Mouse (Mus musculus): ENCODE results near the gene Gramd1c.

Gramd1c gene

DNA sequence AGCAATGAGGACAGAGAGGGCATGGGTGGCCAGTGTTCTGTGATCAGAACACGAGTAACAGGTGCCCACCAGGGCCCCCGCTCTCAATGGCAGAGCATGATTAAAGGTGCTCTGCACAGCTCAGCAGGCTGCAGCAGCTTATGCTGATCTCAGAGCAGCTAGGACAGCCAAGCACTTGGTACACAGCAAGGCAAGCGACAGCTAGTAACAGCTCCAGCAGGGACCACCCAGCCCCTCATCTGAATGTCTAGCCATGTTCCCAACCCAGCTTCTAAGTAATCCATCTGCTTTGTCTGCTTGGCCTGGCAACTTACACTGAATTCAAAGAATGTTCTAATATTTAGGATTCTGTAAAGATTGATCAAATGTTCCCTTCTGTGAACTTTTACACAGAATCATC lies 99.4 kb downstream of the Gramd1c start:
- DNase-seq (ENCODE audit: low read depth, low spot score): no peak

DNA sequence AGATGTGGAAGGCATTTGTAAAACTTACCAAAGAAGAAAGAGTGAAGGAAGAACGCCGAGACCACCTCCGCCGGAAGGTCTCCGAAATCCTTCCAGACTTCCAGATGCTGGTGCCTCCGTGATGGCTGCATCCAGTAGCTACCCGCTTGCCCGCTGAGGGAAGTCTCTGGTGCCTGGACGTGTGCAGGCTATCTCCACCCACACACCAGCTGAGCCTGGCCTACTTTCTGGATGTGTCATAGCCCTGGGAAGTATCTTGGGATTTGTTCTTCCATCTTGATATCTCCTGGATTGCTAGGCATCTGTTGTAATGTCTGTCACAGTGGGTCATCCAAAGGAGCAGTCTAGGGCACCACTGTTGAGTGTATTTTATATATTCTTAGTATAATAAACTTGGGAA lies 99.9 kb downstream of the Gramd1c start:
- no peak for DNase-seq (ENCODE audit: low read depth, low spot score)

DNA sequence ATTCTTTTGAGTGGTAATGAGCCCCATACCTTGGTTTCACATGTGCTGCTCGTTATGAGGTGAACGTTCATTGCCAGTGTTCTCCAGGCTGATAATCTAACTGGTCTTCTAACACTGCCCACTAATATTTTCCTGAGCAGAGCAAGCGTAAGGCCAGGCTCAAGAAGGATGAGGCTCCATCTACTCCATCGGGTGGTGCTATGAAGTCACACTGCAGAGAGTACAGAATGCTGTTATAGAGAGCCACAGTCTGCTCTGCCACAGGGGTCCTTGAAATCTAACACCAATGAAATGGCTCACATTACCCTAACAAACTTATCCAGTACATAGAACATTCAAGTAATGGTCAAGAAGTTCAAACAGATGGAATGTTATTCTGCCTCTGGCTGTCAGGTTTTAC lies 105.1 kb downstream of the Gramd1c start:
- no peak for DNase-seq (ENCODE audit: low read depth, low spot score)

DNA sequence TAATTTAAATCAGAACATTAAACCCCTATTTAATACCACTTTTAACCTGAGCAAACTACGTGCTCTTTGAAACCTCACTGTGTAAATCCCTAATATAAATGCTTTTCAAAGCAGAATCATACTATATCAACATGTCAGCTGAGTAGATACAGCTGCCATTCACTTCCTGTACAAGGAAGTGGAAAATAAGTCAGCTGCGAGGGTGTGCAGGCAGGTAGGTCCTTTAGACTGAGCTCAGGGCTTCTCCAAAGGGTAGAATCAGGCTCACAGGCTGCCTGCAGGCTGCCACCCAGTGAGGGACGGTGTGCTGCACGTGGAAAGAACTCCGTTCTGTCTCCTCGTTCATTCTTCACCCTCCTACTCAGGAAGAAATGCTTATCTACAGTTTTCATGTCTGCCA lies 108.2 kb downstream of the Gramd1c start:
- DNase-seq (ENCODE audit: low read depth, low spot score): peak; percentile 29

DNA sequence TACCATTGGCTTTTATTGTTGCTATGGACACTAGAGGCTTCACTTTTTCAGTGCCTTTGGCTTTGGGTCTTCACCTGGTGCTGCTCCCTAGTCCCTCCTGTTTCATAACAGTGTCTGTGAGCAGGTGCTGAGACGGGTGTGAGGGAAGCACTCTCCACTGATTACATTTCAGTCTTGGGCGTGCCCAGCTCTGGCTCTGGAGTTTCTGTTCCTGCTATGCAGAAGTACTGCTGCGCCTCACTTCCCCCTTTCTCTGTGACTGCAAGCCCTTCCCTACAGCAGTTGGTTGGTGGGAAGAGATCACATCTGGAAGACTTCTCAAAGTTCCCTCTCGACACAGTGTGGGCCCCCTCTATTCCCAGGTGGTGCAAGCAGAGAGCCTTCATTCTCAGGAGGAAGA lies 111.6 kb downstream of the Gramd1c start:
- DNase-seq (ENCODE audit: low read depth, low spot score): no peak

DNA sequence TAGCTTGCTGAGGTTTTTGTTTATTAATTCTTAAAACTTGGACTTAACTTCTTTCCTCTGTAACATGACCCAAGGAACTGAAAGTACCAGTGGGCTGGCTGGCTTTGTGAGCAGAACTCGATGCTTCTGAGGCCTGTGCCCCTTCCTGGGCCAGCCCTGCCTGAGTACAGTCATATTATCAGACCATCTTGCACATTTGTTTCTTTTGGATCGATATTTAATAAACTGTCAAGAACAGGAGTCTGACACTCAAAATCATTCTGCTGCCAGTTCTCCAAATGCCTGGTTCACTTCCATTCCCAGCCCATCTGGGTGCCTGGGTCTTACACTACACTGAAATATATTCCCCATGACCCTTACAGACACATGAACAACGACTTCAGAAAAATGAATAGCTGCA lies 117.3 kb downstream of the Gramd1c start:
- DNase-seq (ENCODE audit: low read depth, low spot score): no peak

DNA sequence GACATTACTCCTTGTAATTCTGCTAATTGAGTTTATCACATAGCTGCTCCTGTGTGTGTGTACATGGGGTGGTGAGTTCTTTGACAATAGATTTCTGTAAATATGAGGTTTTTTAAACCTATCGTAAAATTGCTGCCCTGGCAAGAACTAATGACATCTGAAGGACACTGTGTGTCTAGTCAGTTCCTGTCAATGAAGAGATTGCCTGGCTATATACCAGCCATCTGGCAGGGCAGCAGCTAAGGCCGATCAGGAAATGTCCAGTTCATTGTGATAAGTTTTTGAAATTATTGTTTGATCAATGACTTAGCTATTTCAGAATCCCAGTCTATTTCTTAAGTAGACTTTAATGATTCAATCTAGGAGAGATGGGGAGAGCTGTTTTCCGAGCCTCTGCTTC lies 117.8 kb downstream of the Gramd1c start:
- DNase-seq (ENCODE audit: low read depth, low spot score): no peak

DNA sequence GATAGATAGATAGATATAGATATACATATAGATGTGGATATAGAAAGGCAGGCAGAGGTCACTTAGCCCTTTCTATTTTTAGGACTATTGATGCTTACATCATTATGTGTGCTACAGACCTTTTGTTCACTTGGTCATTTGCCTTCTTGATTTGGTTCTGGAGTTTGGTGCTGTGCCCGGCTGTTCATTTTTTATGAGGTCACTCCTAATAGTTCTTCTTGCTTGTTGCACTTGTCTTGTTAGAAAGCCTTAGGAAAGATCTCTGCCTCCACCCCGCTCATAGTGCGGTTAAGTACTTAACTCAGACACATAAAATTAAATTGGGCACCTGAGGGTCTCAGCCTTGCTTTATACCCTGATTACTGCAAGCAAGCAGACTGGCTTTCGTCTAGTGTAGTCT lies 122.3 kb downstream of the Gramd1c start:
- no peak for DNase-seq (ENCODE audit: low read depth, low spot score)

DNA sequence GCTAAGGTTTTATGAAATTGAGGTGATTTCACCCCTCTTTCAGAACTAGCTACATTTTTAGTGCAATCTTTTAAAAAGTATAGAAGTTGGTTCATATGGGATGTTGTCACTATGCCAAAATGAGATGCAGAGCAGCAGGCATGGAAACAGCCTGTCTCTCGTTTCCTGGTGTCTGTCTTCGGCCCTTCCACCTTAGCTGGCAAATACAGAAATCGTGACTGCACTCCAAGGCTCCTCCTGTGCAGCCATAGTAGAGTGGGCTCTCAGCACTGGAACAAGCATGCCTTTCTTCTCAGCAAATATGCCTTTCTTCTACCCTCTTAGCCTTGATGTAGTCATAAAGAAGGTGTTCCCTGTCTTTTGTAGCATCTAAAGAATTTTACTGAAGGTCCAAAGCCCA lies 127.3 kb downstream of the Gramd1c start:
- DNase-seq (ENCODE audit: low read depth, low spot score): no peak

DNA sequence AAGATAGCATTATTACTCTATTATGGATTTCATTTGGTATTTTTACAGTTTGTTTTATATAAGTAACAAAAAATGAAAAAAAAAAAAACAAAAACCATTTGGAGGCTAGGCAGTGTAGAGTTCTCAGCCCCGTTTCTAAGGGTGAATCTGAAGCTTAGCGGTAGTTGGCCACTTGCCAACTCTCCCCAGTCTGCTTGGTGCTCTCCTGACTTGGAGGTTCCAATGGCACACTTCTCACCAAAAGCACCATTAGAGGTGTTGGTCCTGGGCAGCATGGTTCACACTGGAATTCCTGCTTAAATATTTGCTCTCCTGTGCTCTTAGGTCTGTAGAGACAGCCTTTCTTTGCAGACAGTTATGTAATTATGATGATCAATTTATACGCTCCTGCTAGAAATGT lies 127.8 kb downstream of the Gramd1c start:
- no peak for DNase-seq (ENCODE audit: low read depth, low spot score)

DNA sequence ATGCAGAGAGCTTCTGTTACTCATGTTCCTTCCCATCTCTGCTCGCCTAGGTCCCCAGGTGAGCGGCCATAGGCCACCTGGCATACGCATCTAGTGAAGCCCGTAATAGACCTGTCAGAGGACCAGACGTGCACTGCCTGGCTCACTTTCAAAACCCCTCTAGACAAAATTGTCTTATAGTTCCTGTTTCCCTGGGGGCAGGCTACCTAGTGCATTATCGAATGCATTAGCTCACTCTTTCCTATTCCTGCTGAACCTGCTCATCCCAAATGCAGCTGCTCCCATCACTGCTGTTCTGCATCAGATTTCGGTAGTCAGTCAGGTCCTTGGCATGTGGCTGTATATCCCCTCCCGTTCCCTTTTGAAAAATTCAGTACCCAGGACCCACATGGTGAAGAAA lies 128.3 kb downstream of the Gramd1c start:
- no peak for DNase-seq (ENCODE audit: low read depth, low spot score)

DNA sequence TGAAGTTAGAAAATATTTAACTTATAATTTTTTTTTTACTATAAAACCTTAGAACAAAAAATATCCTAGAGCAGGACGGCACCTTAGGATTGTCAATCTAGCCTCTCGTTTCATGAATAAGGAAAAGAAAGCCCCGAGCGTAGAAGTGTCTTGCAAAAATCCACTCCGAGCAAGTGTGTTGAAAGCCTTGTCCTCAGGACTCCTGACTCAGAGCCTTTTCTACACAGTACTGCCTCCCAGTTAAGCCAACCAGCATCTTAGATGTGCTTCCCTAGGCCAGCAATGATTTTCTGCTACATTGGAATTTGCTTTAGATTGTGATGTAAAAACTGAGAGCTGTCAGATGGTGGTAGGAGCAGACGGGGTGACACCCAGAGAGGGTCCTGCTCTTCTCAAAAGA lies 130.1 kb downstream of the Gramd1c start:
- no peak for DNase-seq (ENCODE audit: low read depth, low spot score)

DNA sequence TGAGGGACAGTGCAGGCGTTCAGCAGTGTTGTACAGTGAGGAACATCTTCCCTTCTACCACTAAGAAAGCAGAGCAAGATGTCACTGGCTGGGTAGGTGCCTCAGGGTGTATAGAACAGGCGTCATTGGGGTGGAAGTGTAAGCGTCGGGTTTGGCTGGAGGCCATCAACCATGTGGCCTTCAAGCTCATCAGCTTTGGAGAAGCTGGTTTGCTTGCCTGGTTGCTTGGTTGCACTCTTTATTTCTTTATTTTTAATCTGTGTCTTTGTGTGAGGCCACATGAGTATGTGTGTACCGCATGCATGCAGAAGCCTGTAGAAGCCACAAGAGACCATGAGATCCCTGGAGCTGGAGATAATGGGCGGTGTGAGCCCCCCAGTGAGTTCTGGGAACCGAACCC lies 130.8 kb downstream of the Gramd1c start:
- DNase-seq (ENCODE audit: low read depth, low spot score): no peak

DNA sequence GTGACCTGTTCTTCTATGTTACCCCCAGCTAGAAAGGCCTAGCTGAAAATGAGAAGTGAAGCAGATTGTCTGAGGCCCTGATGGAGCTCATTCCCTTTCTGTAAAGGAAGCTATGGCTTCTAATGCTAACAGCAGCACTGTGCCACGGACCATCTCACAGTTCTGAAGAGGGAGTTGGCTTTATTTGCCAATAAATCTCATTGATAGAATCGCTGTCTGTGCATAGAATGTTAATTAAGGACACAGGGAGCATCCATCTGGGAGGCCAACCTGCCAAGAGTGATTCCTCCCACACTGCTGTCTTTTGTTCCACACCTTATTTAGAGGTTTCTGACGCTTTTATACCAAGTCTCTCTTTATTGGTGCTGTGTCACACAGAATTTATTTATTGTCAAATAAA lies 131.6 kb downstream of the Gramd1c start:
- no peak for DNase-seq (ENCODE audit: low read depth, low spot score)

DNA sequence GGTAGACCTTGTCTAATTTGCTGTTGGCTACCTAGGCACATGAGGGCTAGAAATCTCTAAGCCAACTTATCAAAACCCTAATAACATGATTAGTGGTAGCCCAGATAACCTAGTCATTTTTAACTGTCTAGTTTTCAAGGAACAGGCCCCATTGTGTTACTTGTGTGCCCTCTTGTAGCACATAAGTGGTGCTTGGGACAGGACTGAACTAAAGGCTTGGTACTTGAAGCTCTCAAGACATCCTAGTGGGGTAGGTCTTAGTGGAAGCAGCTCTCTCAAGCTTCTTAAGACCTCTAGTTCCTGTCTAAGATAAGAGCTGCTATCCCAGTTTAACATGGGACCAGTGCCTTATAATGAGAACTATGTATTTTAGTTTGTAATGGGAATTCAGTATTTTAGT lies 132.6 kb downstream of the Gramd1c start:
- no peak for DNase-seq (ENCODE audit: low read depth, low spot score)

All from CD4-positive, CD25-positive, alpha-beta regulatory T cell, adult 2 months (primary cell).